Mouse (Mus musculus) kidney, adult 9 months (tissue): ENCODE measurements around the gene Rph3al.

Experiments used
- DNase-seq: peaks from one replicate; pipeline ENCODE4 v3.0.0; 2022

The Rph3al gene

DNA sequence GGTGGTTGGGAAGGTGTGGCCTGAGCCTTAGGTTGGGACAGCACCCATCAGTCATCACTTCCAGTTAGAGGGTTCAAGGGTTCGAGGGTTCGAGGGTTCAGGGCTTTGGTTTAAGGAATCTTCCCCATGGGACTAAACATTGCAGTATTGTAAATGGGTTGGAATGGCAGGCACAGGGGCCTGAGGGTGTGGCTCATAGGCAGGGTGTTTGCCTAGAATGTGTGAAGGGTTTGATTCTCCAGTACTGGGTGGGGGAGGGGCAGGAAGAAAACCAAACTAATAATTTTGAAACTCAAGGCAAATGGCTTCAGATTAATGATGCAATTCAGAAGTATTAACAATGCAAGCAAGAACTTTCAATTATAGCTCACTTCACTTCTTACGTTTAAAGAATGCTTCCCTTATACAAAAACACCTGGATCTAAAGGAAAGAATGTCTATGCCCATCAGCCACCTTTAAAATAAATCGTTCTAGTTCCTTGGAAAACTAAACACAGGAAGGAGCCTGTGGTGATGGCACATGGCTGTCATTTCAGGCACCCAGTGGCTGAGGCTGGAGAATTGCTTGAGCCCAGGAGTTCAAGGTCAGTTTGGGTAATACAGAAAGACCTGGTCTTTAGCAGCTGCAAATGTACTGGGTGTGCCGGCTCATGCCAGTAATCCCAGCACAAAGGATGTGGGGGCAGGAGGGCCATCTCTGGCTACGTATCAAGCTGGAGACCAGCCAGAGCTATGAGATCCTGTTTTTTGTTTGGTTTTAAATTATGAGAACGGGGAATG is 136.3 kb downstream of the Rph3al start:
- DNase-seq, result no peak

DNA sequence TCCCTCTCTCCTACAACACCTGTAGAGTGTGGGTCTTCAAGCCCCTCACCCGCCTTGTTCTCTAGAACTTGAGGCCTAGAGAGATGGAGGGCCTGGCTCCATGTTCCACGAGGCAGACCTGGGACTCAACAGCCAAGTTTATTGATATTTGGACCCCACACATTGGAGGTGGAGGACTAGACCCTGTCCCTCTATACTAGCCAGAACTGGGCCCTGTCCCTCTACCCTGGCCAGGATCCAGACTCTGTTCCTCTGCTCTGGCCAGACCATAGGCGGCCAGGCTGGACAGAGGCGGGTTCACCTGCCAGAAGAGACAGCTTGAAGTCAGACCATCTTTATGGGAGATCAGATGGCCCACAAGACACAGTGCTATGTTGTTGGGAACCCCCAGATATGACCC is 136.9 kb downstream of the Rph3al start:
- DNase-seq, result no peak

DNA sequence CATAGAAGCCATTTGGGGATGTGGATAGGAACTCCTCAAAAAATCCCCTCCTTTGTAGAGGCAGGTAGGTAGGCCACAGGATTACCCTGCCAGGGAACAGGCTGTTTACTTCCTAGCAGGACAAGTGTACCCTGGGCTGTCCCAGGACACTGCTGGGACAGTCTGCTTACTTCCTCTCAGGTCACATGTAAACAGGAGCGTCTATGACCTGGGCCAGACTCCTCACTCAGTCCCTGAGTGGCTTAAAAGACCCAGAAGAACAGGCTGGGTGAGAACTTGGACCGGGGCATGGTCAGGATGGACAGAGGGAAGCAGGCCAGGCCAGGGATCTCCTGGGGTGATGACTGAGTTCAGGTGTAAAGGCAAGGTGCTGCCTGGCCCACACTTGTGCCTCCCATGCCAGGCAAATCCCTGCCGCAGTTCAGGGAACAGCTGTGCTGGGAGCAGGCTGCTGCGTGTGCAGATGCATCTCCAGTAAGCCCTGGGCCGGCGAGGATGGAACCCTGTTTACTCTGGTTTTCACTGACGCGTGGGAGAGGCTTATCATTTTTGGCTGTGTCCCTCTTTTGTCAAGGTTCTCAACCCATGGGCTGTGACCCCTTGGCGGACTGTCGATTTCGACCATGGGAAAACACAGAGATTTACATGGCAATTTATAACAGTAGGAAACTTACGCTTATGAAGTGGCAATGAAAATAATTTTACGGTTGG is 141.5 kb downstream of the Rph3al start:
- DNase-seq, result no peak

DNA sequence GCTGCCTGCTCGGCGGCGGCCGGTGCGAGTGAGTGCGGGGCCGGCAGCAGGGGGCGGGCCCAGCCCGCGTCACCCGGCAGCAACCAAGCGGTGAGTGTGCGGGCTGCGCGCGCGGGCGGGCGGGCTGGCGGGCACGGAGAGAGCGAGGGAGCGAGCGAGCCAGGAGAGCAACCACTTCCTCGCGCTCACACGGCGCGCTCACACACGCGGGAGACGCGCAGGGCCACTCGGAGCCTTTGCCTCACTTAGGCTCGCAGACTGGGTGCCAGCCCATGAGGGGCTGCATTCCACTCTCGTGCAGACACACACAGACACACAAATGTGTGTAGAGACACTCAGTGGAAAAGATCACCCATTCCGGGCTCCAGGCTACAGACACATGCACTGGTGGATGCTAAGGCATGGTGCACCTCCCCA is 142.2 kb downstream of the Rph3al start, which contains the start of gene Doc2b:
Doc2b (minus strand) TSS at position 21 of the 417 bp plus-strand sequence.
- no peak for DNase-seq

DNA sequence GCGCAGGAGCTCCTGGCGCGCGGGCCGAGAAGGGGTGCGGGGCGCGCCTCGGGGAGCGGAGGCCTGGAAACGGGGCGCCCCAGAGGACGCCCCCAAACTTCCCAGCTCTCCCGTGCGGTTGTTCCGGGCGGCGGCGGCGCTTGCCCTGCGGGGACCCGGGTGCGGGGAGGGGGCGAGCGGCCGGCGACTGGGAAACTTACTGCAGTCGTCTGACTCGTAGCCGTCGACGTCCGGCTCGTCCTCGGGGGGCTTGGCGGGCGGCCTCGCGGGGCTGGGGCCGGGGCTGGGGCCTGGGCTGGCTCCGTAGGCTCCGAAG is 142.9 kb downstream of the Rph3al start:
- no peak for DNase-seq

DNA sequence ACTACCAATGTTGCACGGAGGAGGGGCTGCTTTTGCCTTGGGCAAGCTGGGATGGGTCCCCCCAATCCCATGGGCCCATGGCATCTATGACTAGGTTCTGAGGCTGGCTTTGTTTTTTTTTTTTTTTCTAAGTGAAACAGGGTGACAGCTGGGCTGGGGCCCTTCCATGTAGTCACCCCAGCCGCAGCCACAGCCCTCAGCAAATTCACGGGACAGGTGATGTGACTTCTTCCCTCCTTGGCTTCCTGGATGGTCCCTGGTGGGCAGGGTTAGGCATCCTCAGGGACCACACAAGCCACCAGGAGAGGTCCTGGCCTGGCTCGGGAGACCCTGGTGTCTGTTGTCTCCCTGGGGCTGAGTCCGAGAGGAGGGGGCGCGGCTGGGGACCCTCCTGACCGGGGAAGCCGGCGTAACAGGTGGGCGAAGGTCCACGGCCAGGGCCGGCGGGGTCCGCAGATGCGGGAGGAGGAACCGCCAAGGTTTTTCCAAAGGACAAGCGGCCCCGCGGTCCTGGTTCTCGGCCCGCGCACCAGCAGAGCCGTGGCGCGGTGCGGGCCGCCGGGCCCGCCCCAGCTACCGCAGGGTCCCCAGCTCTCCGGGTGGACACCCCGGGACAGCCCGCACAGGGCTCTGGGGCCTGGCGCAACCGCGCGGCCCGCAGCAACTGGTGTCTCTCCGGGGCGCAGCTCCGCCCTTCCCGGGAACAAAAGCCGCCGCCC is 143.5 kb downstream of the Rph3al start:
- DNase-seq, result no peak

DNA sequence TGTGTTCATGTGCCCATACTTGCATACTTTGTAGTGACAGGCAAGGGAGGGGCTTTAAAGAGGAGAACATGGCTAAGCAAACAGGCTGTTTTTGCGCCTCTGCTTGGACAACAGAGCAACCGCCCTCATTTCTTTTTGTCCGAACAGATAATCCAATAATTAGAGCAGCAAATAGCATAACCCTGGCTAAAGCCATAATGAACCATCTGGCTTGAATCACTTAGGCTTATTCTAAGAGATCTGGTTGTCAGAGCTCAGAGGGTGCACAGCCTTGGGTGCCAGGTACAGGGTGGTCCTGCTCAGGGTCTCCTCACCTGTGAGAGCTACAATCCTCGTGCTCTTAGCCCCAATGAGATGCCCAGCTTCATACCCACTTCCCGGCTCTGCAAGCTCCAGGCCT is 144.9 kb downstream of the Rph3al start:
- DNase-seq, result no peak

DNA sequence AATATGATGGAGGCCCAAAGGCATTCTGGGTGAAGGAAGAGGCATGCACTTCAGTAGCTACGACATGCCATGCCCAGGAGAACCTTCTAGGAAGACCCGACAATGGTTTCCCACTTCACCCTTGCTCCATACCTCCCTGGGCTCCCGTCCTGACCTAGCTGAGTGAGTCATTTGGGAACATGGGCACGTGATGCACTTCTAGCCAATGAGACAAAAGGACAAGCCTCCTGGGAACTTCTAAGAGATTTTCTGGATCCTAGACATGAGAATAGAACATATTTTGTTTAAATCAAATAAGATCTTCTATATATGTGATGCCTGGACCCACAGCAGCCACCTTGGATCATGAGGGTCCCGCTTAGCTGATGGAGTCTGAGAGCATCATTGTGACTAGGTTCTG is 145.7 kb downstream of the Rph3al start:
- no peak for DNase-seq

DNA sequence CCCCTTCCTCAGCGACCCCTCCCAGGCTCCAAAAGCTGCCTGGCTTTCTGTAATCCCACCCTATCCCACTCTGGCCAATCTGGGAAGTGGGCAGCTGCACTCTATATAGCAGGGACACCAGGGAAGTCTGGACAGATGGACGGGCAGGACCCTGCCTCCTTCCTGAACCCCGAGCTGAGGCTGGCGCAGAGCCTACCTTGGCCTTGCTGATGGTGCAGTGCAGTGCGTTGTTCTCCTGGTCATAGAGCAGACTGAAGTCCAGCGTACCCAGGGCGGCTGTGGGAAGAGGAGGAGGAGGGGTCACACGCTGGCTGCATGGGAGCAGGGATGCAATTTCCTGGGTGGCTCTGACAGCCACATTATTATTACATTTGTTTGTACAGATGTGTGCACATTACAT is 152.3 kb downstream of the Rph3al start:
- peak; percentile 47 for DNase-seq

DNA sequence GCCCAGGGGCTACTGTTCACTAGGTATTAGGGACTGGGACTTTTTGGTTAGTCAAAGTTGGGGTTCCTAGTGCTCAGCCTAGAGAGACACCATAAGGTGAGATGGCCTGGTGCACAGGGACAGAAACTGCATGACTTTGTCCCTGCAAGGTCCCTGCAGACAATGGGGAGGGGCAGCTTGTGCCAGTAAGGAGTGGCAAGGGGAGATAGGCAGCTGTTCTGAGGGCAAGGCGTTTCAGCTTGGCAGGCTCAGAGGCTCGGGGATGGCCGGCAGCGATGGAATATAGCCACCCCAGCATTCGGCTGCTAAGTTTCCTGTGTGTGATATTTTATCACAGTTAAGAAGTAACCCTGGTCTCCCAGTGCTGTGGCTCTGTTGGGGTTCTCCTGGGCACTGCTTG is 154.4 kb downstream of the Rph3al start:
- no peak for DNase-seq

DNA sequence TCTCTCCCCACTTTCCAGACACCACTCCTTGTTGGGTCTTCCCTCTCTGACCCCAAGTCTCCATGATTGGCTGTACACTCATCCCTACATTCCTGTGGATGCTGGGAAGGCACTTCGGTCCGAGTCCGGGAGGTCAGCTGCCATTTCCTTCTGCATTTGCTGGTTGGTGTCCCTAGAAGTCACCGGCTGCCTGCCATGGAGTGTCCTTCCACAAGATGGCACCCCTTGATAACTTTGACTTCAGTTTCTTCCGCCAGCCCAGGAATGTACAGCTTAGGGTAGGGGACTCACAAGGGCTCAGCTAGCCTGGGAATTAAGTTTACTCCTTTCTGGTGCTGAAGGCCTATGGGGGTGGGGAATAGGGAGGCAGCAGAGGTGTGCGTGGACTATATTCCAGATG is 156.3 kb downstream of the Rph3al start:
- peak; percentile 88 for DNase-seq
